Mouse (Mus musculus): ENCODE data around the gene Apon. TPM values are rescaled to one million over a fixed set of nuclear protein-coding genes. Genes with fewer than 3 reads are reported as not detected.

Apon gene
- total RNA-seq, 2 experiments from 2014 or later = 0.36 to 1.2 TPM

Other genes with a start within 250 kb of the Apon start
- not detected in 2 replicates for gene Hsd17b6, start 246.5 kb upstream of the Apon start, total RNA-seq (2015)
- gene Hsd17b6, start 246.5 kb upstream of the Apon start, total RNA-seq (2017) = not detected in 2 replicates
- gene Prim1, start 238.9 kb upstream of the Apon start, total RNA-seq (2015) = 70.7 and 76.4 TPM in 2 replicates
- gene Prim1, start 238.9 kb upstream of the Apon start, total RNA-seq (2017) = 66.4 and 66.8 TPM in 2 replicates
- gene Naca, start 218.5 kb upstream of the Apon start, total RNA-seq (2015) = 699 and 796 TPM in 2 replicates
- 1,510 and 1,709 TPM in 2 replicates for gene Naca, start 218.5 kb upstream of the Apon start, total RNA-seq (2017)
- 118 and 120 TPM in 2 replicates for gene Ptges3, start 195.1 kb upstream of the Apon start, total RNA-seq (2015)
- gene Ptges3, start 195.1 kb upstream of the Apon start, total RNA-seq (2017) = 140 and 162 TPM in 2 replicates
- gene Atp5b, start 170.8 kb upstream of the Apon start, total RNA-seq (2015) = 902 and 936 TPM in 2 replicates
- gene Atp5b, start 170.8 kb upstream of the Apon start, total RNA-seq (2017) = 1,533 and 1,600 TPM in 2 replicates
- 51.3 and 53.5 TPM in 2 replicates for gene Baz2a, start 162.5 kb upstream of the Apon start, total RNA-seq (2015)
- gene Baz2a, start 162.5 kb upstream of the Apon start, total RNA-seq (2017) = 21.3 and 27.4 TPM in 2 replicates
- gene Rbms2, start 73.8 kb upstream of the Apon start, total RNA-seq (2015) = 2.9 and 4.0 TPM in 2 replicates
- gene Rbms2, start 73.8 kb upstream of the Apon start, total RNA-seq (2017) = 1.5 and 5.4 TPM in 2 replicates
- 0.71 TPM in 1 of 2 replicates, not detected in the other for gene Gls2, start 59.6 kb upstream of the Apon start, total RNA-seq (2015)
- gene Gls2, start 59.6 kb upstream of the Apon start, total RNA-seq (2017) = not detected in 2 replicates
- 6.5 and 6.9 TPM in 2 replicates for gene Spryd4, start 42.3 kb upstream of the Apon start, total RNA-seq (2015)
- 9.0 and 10.6 TPM in 2 replicates for gene Spryd4, start 42.3 kb upstream of the Apon start, total RNA-seq (2017)
- gene Mip, start 28.3 kb upstream of the Apon start, total RNA-seq (2015) = not detected in 2 replicates
- gene Mip, start 28.3 kb upstream of the Apon start, total RNA-seq (2017) = 0.33 TPM in 1 of 2 replicates, not detected in the other
- gene Timeless, start 22.0 kb upstream of the Apon start, total RNA-seq (2015) = 14.1 and 16.1 TPM in 2 replicates
- gene Timeless, start 22.0 kb upstream of the Apon start, total RNA-seq (2017) = 33.2 and 34.2 TPM in 2 replicates
- 0.21 TPM in 1 of 2 replicates, not detected in the other for gene Apof, start 14.6 kb downstream of the Apon start, total RNA-seq (2015)
- not detected in 2 replicates for gene Apof, start 14.6 kb downstream of the Apon start, total RNA-seq (2017)
- 25.5 and 28.5 TPM in 2 replicates for gene Stat2, start 16.5 kb downstream of the Apon start, total RNA-seq (2015)
- 20.2 and 33.6 TPM in 2 replicates for gene Stat2, start 16.5 kb downstream of the Apon start, total RNA-seq (2017)
- not detected in 2 replicates for gene Il23a, start 44.7 kb downstream of the Apon start, total RNA-seq (2015)
- 0.12 TPM in 1 of 2 replicates, not detected in the other for gene Il23a, start 44.7 kb downstream of the Apon start, total RNA-seq (2017)
- 17.3 and 17.7 TPM in 2 replicates for gene Pan2, start 49.2 kb downstream of the Apon start, total RNA-seq (2015)
- 14.0 and 14.9 TPM in 2 replicates for gene Pan2, start 49.2 kb downstream of the Apon start, total RNA-seq (2017)
- gene Cnpy2, start 68.4 kb downstream of the Apon start, total RNA-seq (2015) = 73.3 and 78.6 TPM in 2 replicates
- gene Cnpy2, start 68.4 kb downstream of the Apon start, total RNA-seq (2017) = 81.0 and 84.5 TPM in 2 replicates
- 158 and 160 TPM in 2 replicates for gene Cs, start 83.6 kb downstream of the Apon start, total RNA-seq (2015)
- gene Cs, start 83.6 kb downstream of the Apon start, total RNA-seq (2017) = 95.0 and 116 TPM in 2 replicates
- gene Coq10a, start 114.9 kb downstream of the Apon start, total RNA-seq (2015) = 22.6 and 24.4 TPM in 2 replicates
- gene Coq10a, start 114.9 kb downstream of the Apon start, total RNA-seq (2017) = 14.1 and 19.2 TPM in 2 replicates
- 35.2 and 37.0 TPM in 2 replicates for gene Ankrd52, start 123.0 kb downstream of the Apon start, total RNA-seq (2015)
- gene Ankrd52, start 123.0 kb downstream of the Apon start, total RNA-seq (2017) = 9.3 and 13.7 TPM in 2 replicates
- gene Slc39a5, start 147.1 kb downstream of the Apon start, total RNA-seq (2015) = not detected in 2 replicates
- not detected in 2 replicates for gene Slc39a5, start 147.1 kb downstream of the Apon start, total RNA-seq (2017)
- gene Nabp2, start 157.4 kb downstream of the Apon start, total RNA-seq (2015) = 76.8 and 79.3 TPM in 2 replicates
- 54.3 and 59.1 TPM in 2 replicates for gene Nabp2, start 157.4 kb downstream of the Apon start, total RNA-seq (2017)
- 16.4 and 17.6 TPM in 2 replicates for gene Rnf41, start 157.6 kb downstream of the Apon start, total RNA-seq (2015)
- gene Rnf41, start 157.6 kb downstream of the Apon start, total RNA-seq (2017) = 24.6 and 26.1 TPM in 2 replicates
- gene Smarcc2, start 205.2 kb downstream of the Apon start, total RNA-seq (2015) = 73.1 and 82.3 TPM in 2 replicates
- 63.1 and 78.4 TPM in 2 replicates for gene Smarcc2, start 205.2 kb downstream of the Apon start, total RNA-seq (2017)
- 1,624 and 1,690 TPM in 2 replicates for gene Myl6, start 240.0 kb downstream of the Apon start, total RNA-seq (2015)
- 1,921 and 2,467 TPM in 2 replicates for gene Myl6, start 240.0 kb downstream of the Apon start, total RNA-seq (2017)
- gene Myl6b, start 244.6 kb downstream of the Apon start, total RNA-seq (2015) = 3.4 and 5.8 TPM in 2 replicates
- 0.99 and 2.0 TPM in 2 replicates for gene Myl6b, start 244.6 kb downstream of the Apon start, total RNA-seq (2017)

Measured in megakaryocyte, adult 5-6 weeks (primary cell).